Mouse (Mus musculus): Measurements from ENCODE around the gene Prodh2.

DNA sequence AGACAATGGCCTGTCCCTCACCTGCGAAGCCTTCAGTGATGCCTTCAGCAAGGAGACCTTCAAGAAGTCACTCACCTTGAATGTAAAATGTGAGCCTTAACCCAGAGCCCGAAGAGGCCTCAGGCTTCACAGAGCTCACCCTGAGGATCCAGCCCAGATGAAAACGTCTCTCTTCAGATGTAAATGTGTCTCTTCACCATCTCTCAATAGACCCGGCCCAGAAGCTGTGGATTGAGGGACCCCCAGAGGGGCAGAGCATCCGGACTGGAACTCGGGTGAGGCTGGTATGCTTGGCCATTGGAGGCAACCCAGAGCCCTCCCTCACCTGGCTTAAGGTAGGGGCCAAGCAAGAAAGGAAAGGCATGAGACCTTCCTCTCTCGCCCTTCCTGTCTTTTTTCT is 29.9 kb upstream of the Prodh2 start:
- no peak for TF ChIP-seq CTCF (IDR thresholded peaks at IDR 0.05; ENCODE audit: borderline replicate concordance, insufficient read depth, low read depth, low read length)
- no peak for TF ChIP-seq POLR2A (IDR thresholded peaks at IDR 0.05; ENCODE audit: borderline replicate concordance, insufficient read depth, low read length)

Data from cerebellum, adult 2 months (tissue).